Mouse (Mus musculus) gonadal fat pad, adult 2 months (tissue): ENCODE results near the gene Uspl1. TPM values are rescaled to one million over a fixed set of nuclear protein-coding genes. Genes with fewer than 3 reads are reported as not detected.
A peak's percentile ranks its signal among the peaks of the same experiment; 100 is the strongest.
"Not testable (repeated sequence)": the region's sequence is repeated elsewhere in the genome, so short reads cannot be mapped to it uniquely, and the experiment has no call there.

Source experiments
- DNase-seq: peaks from one replicate; pipeline ENCODE4 v3.0.0-alpha.2; 2012; ENCODE audit warnings: low read depth
- polyA plus RNA-seq: library from polyadenylated mRNA; depleted of rRNA; stranded (reverse); fragments of >200 nt; gene quantifications from 2 replicates; pipeline ENCODE4 v1.2.3, GENCODE M21; 2012; rRNA removed

The Uspl1 gene
- 8.8 and 10.4 TPM in 2 replicates for polyA plus RNA-seq

DNA sequence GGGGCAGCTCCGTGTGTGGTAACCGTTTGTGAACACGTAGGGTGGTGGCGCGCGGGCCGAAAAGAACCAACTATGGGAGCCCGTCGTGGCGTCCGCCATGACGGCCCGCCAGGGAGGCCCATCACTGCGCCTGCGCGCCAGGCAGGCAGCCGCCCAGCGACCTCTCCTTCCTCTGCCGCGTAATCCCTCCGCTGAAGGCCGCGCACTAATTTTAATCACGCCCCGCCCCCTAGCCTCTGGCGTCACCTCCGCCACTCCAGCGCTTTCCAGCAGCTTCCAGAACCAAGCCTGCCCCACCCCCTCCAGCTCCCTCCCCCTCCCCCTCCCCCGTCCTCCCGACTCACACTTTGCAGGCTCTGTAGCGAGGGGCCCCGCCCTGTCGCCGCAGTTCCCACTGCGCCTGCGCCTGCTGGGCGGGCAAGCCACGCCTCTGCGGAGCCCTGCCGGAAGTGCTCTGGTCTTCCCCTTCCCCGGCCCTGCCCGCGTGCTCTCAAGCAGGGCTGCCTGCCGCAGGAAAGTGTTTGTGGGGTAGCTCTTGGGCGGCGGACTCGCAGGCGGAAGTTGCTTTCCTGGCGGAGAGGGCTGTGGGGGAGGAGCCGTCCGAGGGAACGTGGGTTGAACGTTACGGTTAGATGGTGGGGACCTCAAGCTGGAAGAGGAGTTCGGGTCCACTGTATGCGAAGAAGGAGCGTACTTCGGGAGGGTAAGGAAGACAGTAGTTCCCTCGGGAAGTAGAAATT, at the start of gene Uspl1, which contains the start of gene Hmgb1:
Gene Uspl1, plus strand, starts transcription at position 247 of the 740 bp plus-strand sequence.
Gene Hmgb1, minus strand, starts transcription at position 386 of the 740 bp plus-strand sequence.
- DNase-seq: peak; percentile 56

DNA sequence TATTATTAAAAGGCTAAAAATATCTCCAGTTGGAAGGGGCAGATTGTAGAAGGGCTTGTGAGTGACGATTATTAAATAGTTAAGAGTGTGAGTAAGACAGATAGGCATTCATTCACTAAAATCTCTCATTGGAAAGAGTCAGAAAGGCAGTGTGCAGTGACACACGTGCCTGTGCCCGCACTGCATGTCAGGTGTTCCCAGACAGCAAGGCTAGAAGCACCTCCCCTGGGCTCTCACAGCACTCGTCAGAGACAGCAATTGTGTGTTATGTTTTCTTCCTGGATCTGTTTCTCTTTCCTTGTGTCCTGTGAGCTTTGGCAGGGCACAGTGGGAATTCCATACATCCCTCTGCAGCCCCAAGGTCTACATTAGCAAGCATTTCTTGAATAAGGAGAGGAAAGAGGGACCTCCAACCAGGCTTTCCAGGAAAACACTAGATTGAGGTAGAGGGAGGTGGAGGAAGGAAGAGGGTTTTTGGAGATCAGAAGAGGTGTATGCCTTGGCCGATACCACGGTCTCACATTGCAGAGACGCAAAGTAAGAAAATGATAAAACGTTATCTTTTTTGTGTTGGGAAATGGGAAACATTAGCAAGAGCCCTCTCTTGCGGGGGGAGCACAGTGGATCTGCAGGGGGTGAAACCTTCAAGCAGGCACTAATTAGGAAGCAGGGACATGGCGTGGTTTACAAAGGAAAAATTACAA, 49.2 kb upstream of the Uspl1 start:
- no peak for DNase-seq

GRCm38 (mm10) chr5:149135455-149136354, 48.4 kb upstream of the Uspl1 start:
- no peak for DNase-seq

DNA sequence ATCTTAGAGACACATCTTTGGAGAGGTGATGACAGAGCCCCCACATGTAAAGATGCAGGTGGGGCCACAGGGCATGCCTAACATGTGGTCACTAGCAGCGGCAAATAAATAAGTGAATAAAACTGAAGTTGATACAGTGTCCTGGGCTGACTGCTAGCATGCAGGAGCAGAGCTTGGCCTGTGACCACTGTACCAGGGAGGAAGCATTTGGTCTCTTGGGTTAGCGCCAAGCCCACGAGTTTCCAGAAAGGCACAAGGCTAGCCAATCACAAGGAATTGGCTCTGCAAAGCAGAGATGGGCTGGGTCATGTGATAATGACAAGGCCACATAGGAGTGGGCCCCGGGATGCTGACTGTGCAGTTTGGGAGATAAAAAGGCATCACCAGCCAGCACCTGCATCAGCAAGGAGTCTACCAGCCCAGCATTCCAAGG, 47.2 kb upstream of the Uspl1 start:
- DNase-seq: no peak

- no peak for DNase-seq
These were observed 46.7 kb upstream of the Uspl1 start for GRCm38 (mm10) chr5:149137447-149137846.

DNA sequence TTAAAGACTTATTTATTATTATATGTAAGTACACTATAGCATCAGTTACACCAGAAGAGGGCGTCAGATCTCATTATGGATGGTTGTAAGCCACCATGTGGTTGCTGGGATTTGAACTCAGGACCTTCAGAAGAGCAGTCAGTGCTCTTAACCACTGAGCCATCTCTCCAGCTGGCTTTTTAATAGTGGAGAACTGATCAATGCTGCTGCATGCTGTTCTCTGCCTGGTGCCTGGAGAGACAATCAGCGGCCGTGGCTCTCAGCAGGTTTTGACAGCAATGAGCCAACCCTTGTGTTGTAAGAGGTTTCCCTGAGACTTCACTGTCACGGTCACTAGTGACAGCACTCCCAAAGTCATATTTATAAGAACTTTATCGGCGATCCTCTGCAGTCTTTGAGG, 46.1 kb upstream of the Uspl1 start:
- not testable (repeated sequence) for DNase-seq

DNA sequence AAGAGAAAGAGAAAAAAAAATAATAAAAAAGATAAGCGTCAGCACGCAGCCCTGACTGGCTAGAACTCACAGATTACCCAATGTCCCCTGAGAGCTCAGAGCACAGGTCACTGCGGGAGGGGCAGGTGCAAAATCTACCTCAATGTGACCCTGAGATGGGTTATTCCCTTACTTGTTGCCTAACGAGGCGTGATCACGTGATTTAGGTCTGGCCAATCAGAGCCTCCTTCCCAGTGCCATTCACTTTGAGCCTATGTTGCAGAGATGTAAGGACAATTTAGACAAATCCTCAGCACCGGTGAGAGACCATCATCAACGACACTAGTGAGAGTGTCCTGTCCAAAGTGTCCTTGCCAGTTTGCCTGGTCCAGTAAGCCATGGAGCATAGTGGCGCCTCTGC, 43.8 kb upstream of the Uspl1 start:
- no peak for DNase-seq

DNA sequence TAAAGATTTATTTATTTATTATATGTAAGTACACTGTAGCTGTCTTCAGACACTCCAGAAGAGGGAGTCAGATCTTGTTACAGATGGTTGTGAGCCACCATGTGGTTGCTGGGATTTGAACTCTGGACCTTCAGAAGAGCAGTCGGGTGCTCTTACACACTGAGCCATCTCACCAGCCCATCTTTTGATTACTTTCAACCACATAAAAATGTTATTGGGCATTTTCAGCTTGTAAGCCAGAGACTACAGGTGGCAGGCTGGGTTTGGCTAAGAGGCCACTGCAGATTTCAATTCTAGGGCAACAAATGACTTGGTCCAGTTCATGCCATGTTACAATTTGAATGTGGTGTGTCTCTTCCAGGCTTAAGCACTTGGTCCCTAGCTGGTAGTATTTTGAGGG, 43.0 kb upstream of the Uspl1 start:
- DNase-seq: not testable (repeated sequence)

GRCm38 (mm10) chr5:149143766-149144375, 40.3 kb upstream of the Uspl1 start:
- DNase-seq: peak; percentile 51

GRCm38 (mm10) chr5:149146691-149147090, 37.5 kb upstream of the Uspl1 start:
- DNase-seq: no peak

- no peak for DNase-seq
These were observed 36.7 kb upstream of the Uspl1 start for GRCm38 (mm10) chr5:149147386-149148000.

- no peak for DNase-seq
These were observed 33.3 kb upstream of the Uspl1 start for GRCm38 (mm10) chr5:149150882-149151281.

DNA sequence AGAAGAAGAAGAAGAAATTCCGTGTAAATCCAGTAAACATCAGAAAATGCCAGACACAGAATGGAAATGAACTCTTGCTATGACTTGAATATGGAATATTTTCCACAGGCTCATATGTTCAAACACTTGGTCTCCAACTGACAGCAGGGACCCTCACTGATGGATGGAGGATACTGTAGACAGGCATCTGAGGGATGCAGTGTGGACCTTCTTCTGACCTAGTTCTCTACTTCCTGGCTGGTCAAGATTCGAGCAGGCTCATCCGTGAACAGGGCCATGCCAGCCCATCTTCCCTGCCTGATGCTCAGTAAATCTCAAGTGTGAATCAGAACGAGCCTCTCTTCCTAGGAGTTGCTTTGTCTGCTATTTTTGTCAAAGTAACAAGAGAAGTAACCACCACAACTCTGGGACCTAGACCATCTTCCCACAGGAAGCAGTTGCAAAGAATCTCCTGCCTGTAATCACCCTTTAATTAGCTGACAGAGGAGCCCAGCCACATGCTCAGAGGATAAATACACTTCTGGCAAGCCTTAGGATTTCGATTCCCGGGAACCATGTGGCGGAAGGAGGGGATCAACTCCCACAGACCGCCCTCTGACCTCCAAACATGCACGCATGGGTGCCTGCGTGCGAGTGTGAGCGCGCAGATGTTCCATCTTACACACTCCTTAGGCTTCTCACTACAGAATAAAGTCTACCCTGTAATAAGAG, 31.9 kb upstream of the Uspl1 start:
- no peak for DNase-seq

GRCm38 (mm10) chr5:149152774-149153155, 31.4 kb upstream of the Uspl1 start:
- no peak for DNase-seq

- DNase-seq: no peak
These were observed 27.1 kb upstream of the Uspl1 start for GRCm38 (mm10) chr5:149156886-149157563.

DNA sequence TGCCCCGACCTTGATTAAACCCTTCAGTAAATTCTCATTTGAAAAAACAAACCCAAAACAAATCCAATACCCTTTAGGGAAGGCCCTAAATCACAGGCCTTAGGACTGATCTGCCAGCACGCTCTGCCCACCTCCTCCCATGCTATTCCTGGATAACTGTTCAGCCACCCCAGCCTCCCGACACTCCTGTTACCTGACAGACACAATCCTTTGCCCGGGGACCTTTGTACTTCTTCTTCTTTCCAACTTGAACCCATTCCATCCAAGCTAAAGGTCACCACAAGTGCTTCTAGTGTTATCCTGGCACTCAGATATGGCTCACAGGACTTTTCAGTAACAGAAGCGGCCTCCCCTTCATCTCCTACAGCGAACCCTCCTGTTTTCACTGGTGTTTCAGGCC, 25.1 kb upstream of the Uspl1 start:
- no peak for DNase-seq

DNA sequence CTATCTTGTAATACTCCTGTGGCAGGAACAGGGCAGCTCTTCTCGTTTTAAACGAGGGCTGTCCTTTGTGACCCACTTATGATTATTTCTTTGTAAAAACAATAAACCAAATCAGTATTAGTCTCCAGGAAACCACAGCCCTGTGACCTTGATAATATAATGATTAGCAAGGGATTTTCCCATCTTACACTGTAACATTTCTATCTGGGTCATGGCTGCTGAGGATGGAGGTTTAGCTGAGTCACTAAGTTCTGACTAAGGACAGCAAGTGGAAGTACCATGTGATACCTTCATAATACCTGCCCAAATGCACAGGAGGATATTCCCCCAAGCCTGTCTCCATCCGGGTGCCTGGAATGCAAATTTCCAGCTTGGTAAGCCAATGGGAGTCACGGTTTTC, 23.7 kb upstream of the Uspl1 start:
- DNase-seq: no peak

- DNase-seq: no peak
These were observed 21.3 kb upstream of the Uspl1 start for GRCm38 (mm10) chr5:149162890-149163289.

DNA sequence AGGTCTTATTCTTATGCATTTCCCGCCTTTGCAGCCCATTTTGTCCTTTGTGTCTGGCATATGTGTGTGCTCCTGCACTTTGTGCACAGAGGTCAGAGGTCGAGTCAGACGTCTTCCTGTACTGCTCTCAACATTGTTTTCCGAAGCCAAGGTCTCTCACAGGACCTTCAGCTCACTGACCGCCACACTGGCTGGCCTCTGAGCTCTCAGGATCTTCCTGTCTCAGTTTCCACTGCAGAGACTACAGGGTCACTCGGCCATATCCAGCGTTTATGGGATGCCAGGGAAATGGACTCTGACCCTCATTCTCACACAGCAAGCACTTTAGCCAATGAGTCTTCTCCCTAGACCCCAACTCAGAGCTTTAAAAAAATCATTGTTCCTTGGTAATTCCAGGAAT, 19.3 kb upstream of the Uspl1 start:
- DNase-seq: no peak

DNA sequence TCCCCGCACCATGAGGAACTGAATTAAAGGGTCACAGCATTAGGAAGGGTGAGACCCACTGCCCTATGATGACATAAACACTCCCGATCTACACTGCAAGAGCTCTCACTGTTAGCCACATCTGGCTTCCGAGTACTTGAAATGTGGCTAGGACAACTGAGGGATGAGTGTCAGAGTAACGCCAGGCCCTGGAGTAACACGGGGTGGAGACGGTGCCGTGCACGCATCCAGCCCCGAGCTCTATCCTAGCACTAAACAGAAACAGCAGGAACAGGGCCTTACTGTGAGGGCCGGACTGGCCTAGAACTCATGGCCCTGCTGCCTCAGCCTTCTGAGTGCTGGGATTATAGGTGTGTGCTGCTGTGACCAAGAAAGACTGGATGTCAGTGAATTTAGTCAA, 18.1 kb upstream of the Uspl1 start:
- no peak for DNase-seq
